Mouse (Mus musculus): Measurements from ENCODE around the gene Grb2. TPM values are rescaled to one million over a fixed set of nuclear protein-coding genes. Genes with fewer than 3 reads are reported as not detected.
A peak's percentile ranks its signal among the peaks of the same experiment; 100 is the strongest.

The Grb2 gene
- polyA plus RNA-seq, 1 experiment from 2014 or later, result 54.2 TPM

DNA sequence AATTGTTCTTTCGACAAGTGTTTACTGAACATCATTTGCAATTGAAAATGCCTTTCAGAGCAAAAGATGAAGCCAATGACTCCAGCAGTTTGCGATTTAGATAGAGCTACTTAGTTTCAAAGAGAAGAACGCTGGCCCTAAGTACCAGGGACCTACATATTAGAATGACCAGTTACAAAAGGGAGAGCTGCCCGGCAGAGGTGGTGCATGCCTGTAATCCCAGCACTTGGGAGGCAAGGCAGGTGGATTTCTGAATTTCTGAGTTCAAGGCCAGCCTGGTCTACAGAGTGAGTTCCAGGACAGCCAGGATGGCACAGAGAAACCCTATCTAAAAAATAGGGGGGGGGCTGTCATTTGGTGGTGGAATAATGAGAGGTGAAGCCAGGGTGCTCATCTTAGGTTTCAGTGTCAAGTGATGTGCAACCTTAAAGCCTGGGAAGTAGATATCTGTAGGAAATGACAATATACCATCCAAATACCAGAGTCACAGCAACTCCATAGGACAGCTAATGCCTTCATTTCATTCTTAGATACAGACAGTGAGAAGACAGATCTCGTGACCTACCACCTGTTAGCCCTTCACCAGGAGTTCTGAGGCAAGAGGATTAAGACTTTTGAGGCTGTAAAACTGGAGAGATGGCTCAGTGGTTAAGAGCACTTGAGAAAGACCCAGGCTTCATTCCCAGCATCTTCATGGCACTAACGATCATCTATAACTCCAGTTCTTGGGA is 1.6 kb upstream of the Grb2 start:
- Histone ChIP-seq H3K27ac (replicated peaks) (no peak overlapping the region), H3K9me3 (ENCODE audit: control insufficient read depth, low read length) (no peaks in the 10 kb centered on the region), H3K27me3 (ENCODE audit: control insufficient read depth, insufficient read depth, low read length) (no peaks in the 10 kb centered on the region), H3K4me3 (ENCODE audit: low read depth, low read length) (no peak overlapping the region; the same call in 1 of the 2 replicates), H3K36me3 (ENCODE audit: control insufficient read depth, insufficient read depth, low read length) (no peaks in the 10 kb centered on the region), H3K4me2 (replicated peaks; ENCODE audit: low read depth) (peak overlapping the region; percentile 95), H3K4me1 (replicated peaks; ENCODE audit: control insufficient read depth, insufficient read depth) (0 out of 2 replicates have a peak, but pooled peaks cover 3% of the 10 kb centered on the region), H3K9ac (ENCODE audit: low read length) (no peak overlapping the region)
- 47% methylated on average over 6 of the region's 6 CpGs for WGBS
- DNase-seq (ENCODE audit: low spot score), result no peak
- no peak for ATAC-seq (ENCODE audit: low FRiP score, low TSS enrichment)
- TF ChIP-seq EP300 (optimal IDR thresholded peaks at IDR 0.05) (no peak), CTCF (IDR thresholded peaks at IDR 0.05; ENCODE audit: low read depth) (no peak)

DNA sequence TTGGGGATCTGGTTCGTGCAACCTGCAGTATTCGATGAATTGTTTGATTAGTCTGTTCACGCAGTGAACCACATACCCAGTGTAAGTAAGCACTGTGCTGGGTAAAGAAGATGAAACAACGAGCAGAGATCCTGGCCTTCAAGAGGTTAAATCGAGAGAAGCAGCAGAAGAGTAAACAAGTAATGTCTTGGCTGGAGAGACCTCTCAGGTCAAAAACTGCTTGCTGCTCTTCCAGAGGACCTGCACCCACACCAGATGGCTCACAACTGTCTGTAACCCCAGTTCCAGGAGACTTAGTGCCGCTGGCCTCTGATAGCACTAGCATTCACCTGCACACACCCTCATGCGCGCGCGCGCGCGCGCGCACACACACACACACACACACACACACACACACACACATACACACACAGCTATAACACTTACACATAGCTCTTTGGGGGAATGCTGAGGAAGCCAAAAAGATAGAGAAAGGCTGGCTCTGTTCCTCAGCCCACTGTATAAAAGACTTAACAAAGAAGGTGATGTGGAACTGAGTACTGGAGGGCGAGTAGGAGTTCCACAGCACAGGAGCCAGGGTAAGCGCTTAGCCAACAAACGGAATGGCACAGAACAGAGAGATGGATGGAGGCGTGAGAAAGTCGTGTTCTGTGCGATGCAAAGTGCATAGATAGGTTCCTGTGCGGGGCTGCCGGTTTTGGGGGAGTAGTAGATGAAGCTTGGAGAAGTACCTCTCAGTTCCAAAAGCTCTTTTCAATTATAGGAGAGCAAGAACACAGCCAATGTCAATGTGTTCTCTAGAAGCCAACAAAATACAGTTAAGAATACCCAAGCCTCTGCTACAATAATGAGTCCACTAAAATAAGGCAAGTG is 795 bp upstream of the Grb2 start:
- Histone ChIP-seq H3K4me2 (replicated peaks; ENCODE audit: low read depth) (peak overlapping the region; percentile 95), H3K27me3 (ENCODE audit: control insufficient read depth, insufficient read depth, low read length) (no peaks in the 10 kb centered on the region), H3K9me3 (ENCODE audit: control insufficient read depth, low read length) (no peaks in the 10 kb centered on the region), H3K27ac (replicated peaks) (peak overlapping the region; percentile 96), H3K36me3 (ENCODE audit: control insufficient read depth, insufficient read depth, low read length) (no peaks in the 10 kb centered on the region), H3K4me3 (ENCODE audit: low read depth, low read length) (peak overlapping the region; percentile 99), H3K9ac (ENCODE audit: low read length) (peak overlapping the region; percentile 41), H3K4me1 (replicated peaks; ENCODE audit: control insufficient read depth, insufficient read depth) (0 out of 2 replicates have a peak, but pooled peaks cover 3% of the 10 kb centered on the region)
- peak; percentile 71 for DNase-seq (ENCODE audit: low spot score)
- WGBS, result under 1% methylated on average over 23 of the region's 23 CpGs
- peak; percentile 45 for ATAC-seq (ENCODE audit: low FRiP score, low TSS enrichment)
- no peak for TF ChIP-seq CTCF (IDR thresholded peaks at IDR 0.05; ENCODE audit: low read depth)
- no peak for TF ChIP-seq EP300 (optimal IDR thresholded peaks at IDR 0.05)

DNA sequence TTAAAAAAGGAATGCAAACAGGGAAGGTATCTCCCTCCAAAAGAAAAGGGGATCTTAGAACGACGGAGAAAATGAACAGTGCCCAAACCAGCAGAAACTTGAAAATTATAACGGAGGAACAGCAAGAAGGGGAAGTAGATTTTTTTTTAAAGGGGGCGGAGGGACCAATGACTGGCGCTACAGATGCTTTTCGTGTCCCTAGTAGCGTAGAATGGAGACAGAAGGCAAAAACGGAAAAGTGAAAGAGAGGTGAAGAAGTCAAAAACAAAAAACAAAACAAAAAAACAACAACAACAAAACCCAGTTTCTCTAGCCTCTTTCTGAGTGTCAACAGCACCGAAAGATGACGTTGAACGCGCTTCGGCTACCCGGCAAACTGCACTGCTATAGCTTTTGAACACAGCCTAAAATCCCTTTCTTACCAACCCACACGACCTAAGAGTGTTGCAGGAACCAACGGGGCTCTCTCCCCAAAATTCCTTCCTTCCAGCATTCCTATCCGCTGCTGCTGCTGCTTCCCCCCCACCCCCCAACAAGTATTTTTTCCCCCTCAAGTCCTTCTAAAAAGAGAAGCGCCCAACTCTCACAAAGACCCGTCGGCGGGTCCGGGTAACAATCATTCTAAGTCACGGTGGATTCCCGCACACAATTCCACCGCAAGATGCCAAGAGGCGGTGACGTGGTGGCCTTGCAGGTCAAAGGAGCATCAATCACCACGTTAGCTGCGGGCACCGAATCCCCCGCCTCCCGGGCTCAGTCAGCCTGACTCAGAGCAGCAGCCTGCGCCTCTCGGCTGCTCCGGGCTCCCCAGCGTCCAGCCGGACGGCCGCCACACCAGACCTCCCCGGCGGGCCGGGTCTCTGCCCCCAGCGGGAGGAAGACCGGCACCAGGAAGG is 836 bp downstream of the Grb2 start:
- Histone ChIP-seq H3K9ac (ENCODE audit: low read length) (peak overlapping the region; percentile 98), H3K4me3 (ENCODE audit: low read depth, low read length) (peak overlapping the region; percentile 99), H3K27me3 (ENCODE audit: control insufficient read depth, insufficient read depth, low read length) (no peaks in the 10 kb centered on the region), H3K36me3 (ENCODE audit: control insufficient read depth, insufficient read depth, low read length) (no peaks in the 10 kb centered on the region), H3K27ac (replicated peaks) (peak overlapping the region; percentile 96), H3K4me2 (replicated peaks; ENCODE audit: low read depth) (peak overlapping the region; percentile 95), H3K4me1 (replicated peaks; ENCODE audit: control insufficient read depth, insufficient read depth) (0 out of 2 replicates have a peak, but pooled peaks cover 3% of the 10 kb centered on the region), H3K9me3 (ENCODE audit: control insufficient read depth, low read length) (no peaks in the 10 kb centered on the region)
- TF ChIP-seq CTCF (IDR thresholded peaks at IDR 0.05; ENCODE audit: low read depth) (no peak), EP300 (optimal IDR thresholded peaks at IDR 0.05) (no peak)
- under 1% methylated on average over 44 of the region's 44 CpGs for WGBS
- DNase-seq (ENCODE audit: low spot score) (peak; percentile 71), ATAC-seq (ENCODE audit: low FRiP score, low TSS enrichment) (peak; percentile 40)

DNA sequence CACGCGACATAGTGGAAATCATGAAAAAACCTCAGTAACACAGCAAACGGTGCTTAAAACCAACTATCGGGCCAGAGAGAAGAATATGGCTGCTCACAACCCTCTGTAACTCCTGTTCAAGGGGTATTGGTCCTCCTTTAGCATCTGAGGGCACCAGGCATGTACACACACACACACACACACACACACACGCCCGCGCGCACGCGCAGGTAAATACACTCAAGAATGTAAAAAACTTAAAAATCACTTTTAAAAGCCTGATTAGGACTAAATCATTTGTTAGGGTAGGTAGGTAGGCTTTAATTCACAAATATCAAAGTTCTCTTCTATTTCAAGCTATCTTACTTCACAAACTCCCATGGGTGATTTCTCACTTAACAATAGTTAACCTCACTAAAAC is 1.8 kb downstream of the Grb2 start:
- DNase-seq (ENCODE audit: low spot score), result no peak
- Histone ChIP-seq H3K4me2 (replicated peaks; ENCODE audit: low read depth) (peak overlapping the region; percentile 95; the same call in 1 of the 2 replicates), H3K27me3 (ENCODE audit: control insufficient read depth, insufficient read depth, low read length) (no peaks in the 10 kb centered on the region), H3K27ac (replicated peaks) (no peak overlapping the region), H3K36me3 (ENCODE audit: control insufficient read depth, insufficient read depth, low read length) (no peaks in the 10 kb centered on the region), H3K9me3 (ENCODE audit: control insufficient read depth, low read length) (no peaks in the 10 kb centered on the region), H3K4me1 (replicated peaks; ENCODE audit: control insufficient read depth, insufficient read depth) (0 out of 2 replicates have a peak, but pooled peaks cover 3% of the 10 kb centered on the region), H3K4me3 (ENCODE audit: low read depth, low read length) (no peak overlapping the region), H3K9ac (ENCODE audit: low read length) (no peak overlapping the region; the same call in 1 of the 2 replicates)
- ATAC-seq (ENCODE audit: low FRiP score, low TSS enrichment), result no peak
- 84% methylated on average over 10 of the region's 10 CpGs for WGBS
- TF ChIP-seq EP300 (optimal IDR thresholded peaks at IDR 0.05) (no peak), CTCF (IDR thresholded peaks at IDR 0.05; ENCODE audit: low read depth) (no peak)

DNA sequence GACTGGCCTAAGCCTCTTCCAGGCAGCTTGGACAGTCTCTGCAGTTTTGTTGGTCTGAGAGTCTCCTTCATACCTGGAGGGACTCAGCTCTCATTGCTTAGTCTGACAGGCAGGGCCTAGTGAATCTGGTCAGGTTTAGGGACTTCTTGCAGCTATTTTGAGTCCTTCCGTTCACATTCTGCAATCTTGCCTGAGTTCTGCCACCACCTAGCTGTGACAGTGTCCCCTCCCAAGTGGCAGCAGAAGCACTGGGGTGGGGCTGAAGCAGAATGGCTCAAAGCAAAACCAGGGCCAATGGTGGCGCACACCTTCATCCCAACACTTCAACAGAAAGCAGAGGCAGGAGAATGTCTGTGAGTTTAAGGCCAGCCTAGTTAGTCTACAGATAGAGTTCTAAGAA is 2.8 kb downstream of the Grb2 start:
- no peak for DNase-seq (ENCODE audit: low spot score)
- no peak overlapping the region for H3K9ac ChIP-seq (ENCODE audit: low read length)
- no peak overlapping the region for H3K4me3 ChIP-seq (ENCODE audit: low read depth, low read length)
- TF ChIP-seq CTCF (IDR thresholded peaks at IDR 0.05; ENCODE audit: low read depth), result peak; percentile 15; the same call in 1 of the 2 replicates
- no peak for TF ChIP-seq EP300 (optimal IDR thresholded peaks at IDR 0.05)
- H3K4me2 ChIP-seq (replicated peaks; ENCODE audit: low read depth), result no peak overlapping the region
- no peaks in the 10 kb centered on the region for H3K9me3 ChIP-seq (ENCODE audit: control insufficient read depth, low read length)
- H3K27me3 ChIP-seq (ENCODE audit: control insufficient read depth, insufficient read depth, low read length), result no peaks in the 10 kb centered on the region
- no peak for ATAC-seq (ENCODE audit: low FRiP score, low TSS enrichment)
- WGBS, result 81% methylated on average over 2 of the region's 2 CpGs
- 0 out of 2 replicates have a peak, but pooled peaks cover 3% of the 10 kb centered on the region for H3K4me1 ChIP-seq (replicated peaks; ENCODE audit: control insufficient read depth, insufficient read depth)
- no peaks in the 10 kb centered on the region for H3K36me3 ChIP-seq (ENCODE audit: control insufficient read depth, insufficient read depth, low read length)
- H3K27ac ChIP-seq (replicated peaks), result no peak overlapping the region
